14 mouse cellular contexts compared by ENCODE assay signal in the genomic region with DNA sequence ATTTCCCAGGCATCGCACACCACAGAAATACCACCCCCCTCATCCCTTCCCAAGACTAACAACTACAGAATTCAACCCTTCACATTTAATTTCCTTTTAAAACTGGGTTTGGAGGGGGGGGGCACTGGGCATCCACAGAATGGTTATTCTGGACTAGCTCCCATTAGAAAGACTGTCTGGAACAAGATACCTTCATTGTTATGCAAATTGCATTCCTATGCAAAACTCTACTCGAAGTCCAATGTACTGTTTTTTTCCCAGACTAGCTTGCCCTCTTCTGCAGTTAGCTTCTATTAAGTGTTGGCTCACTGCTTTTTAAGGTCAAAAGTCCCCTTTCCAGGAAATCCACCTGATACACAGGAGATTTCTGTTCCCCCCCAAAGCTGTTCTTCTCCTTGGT.
DNase-seq lines count a peak whose midpoint lies in the region; ATAC-seq and TF ChIP-seq lines count a peak whose summit lies in the region.
"Had no signal": no experiment of that assay in that cellular context is flagged by ENCODE, and none has a peak within 500 bp of the region (broad histone marks: within the 10 kb centered on the region; RNA-seq: fewer than 3 reads in every experiment).

No protein-coding gene starts in this region.

- intact Hi-C loops in gastrocnemius, adult 2 months (cut with DNase I): no loop called here

- H3K9ac ChIP-seq in midbrain, embryonic 12.5 days (replicated peaks): no peak overlapping the region
- no peak overlapping the region for H3K9ac ChIP-seq in midbrain, embryonic 16.5 days (ENCODE audit: low read depth, low read length)
- no peak overlapping the region for H3K9ac ChIP-seq in hindbrain, embryonic 14.5 days
- H3K9ac ChIP-seq: liver, embryonic 12.5 days had no signal

- H3K4me2 ChIP-seq in midbrain, embryonic 12.5 days (replicated peaks): no peak overlapping the region
- H3K4me2 ChIP-seq in midbrain, embryonic 16.5 days (ENCODE audit: low read length): no peak overlapping the region
- H3K4me2 ChIP-seq in hindbrain, embryonic 14.5 days (replicated peaks): no peak overlapping the region
- H3K4me2 ChIP-seq: liver, embryonic 12.5 days had no signal

- peak; percentile 13 for DNase-seq in embryo, embryonic 10 days (ENCODE audit: low spot score)
- no peak for DNase-seq in embryo, embryonic 9.5 days (ENCODE audit: extremely low spot score)
- DNase-seq in hindbrain, embryonic 14.5 days (ENCODE audit: low spot score): no peak
- no peak for DNase-seq in spleen, postnatal 14 days (ENCODE audit: low spot score in 2 of 2)
- no peak for DNase-seq in gastrocnemius, adult 2 months
- DNase-seq: cerebellum, adult 2 months; heart, postnatal 10 days; layer of hippocampus, adult 9-11 months; lung, postnatal 14 days had no signal

- no peaks in the 10 kb centered on the region for H3K9me3 ChIP-seq in midbrain, embryonic 12.5 days
- H3K9me3 ChIP-seq in midbrain, embryonic 16.5 days (replicated peaks; ENCODE audit: control insufficient read depth, low read length, poor library complexity, severe bottlenecking): no peaks in the 10 kb centered on the region
- H3K9me3 ChIP-seq in hindbrain, embryonic 14.5 days (ENCODE audit: control insufficient read depth, low read length): no peaks in the 10 kb centered on the region

- no peaks in the 10 kb centered on the region for H3K27me3 ChIP-seq in midbrain, embryonic 12.5 days
- no peaks in the 10 kb centered on the region for H3K27me3 ChIP-seq in midbrain, embryonic 16.5 days (ENCODE audit: control insufficient read depth, insufficient read depth, low read depth, low read length)
- H3K27me3 ChIP-seq in hindbrain, embryonic 14.5 days (ENCODE audit: control insufficient read depth, insufficient read depth, low read length): no peaks in the 10 kb centered on the region
- H3K27me3 ChIP-seq: liver, embryonic 12.5 days had no signal

- peak; percentile 54 for ATAC-seq in midbrain, embryonic 12.5 days (ENCODE audit: low FRiP score, low read depth)
- no peak for ATAC-seq in midbrain, embryonic 16.5 days
- ATAC-seq in hindbrain, embryonic 14.5 days (ENCODE audit: low FRiP score): no peak
- no peak for ATAC-seq in activated CD4-positive, CD25-positive, alpha-beta regulatory T cell, adult 4 months
- ATAC-seq: liver, embryonic 12.5 days had no signal

- no peak overlapping the region for H3K4me3 ChIP-seq in midbrain, embryonic 12.5 days
- no peak overlapping the region for H3K4me3 ChIP-seq in midbrain, embryonic 16.5 days (ENCODE audit: low read depth, low read length)
- H3K4me3 ChIP-seq in hindbrain, embryonic 14.5 days (replicated peaks; ENCODE audit: low read length): no peak overlapping the region
- H3K4me3 ChIP-seq in gastrocnemius, adult 2 months: no peak overlapping the region
- H3K4me3 ChIP-seq: liver, embryonic 12.5 days had no signal

- H3K4me1 ChIP-seq in midbrain, embryonic 12.5 days: peaks cover 11% of the 10 kb centered on the region
- H3K4me1 ChIP-seq in midbrain, embryonic 16.5 days (ENCODE audit: control insufficient read depth, insufficient read depth, low read length): peaks cover 4% of the 10 kb centered on the region; the same call in 1 of the 2 replicates
- peaks cover 11% of the 10 kb centered on the region; the same call in 1 of the 2 replicates for H3K4me1 ChIP-seq in hindbrain, embryonic 14.5 days (replicated peaks; ENCODE audit: control insufficient read depth, insufficient read depth, low read length)
- H3K4me1 ChIP-seq: liver, embryonic 12.5 days had no signal

- peak overlapping the region; percentile 39; the same call in 1 of the 2 replicates for H3K27ac ChIP-seq in midbrain, embryonic 12.5 days (replicated peaks)
- no peak overlapping the region for H3K27ac ChIP-seq in midbrain, embryonic 16.5 days (ENCODE audit: low read length)
- 0 out of 2 replicates have a peak overlapping the region, but pooled peaks have one; percentile 20 for H3K27ac ChIP-seq in hindbrain, embryonic 14.5 days
- H3K27ac ChIP-seq in gastrocnemius, adult 2 months: no peak overlapping the region
- H3K27ac ChIP-seq: liver, embryonic 12.5 days had no signal

- no peaks in the 10 kb centered on the region for H3K36me3 ChIP-seq in midbrain, embryonic 12.5 days
- no peaks in the 10 kb centered on the region for H3K36me3 ChIP-seq in midbrain, embryonic 16.5 days (ENCODE audit: control insufficient read depth, insufficient read depth, low read length)
- H3K36me3 ChIP-seq in hindbrain, embryonic 14.5 days (replicated peaks; ENCODE audit: control insufficient read depth, insufficient read depth): no peaks in the 10 kb centered on the region
- H3K36me3 ChIP-seq: G1E; liver, embryonic 12.5 days had no signal

- 8% methylated on average over 2 of the region's 2 CpGs for WGBS in midbrain, embryonic 12.5 days
- WGBS in midbrain, embryonic 16.5 days: 17% methylated on average over 2 of the region's 2 CpGs
- WGBS in hindbrain, embryonic 14.5 days: 11% methylated on average over 2 of the region's 2 CpGs

- no peak for TF ChIP-seq CTCF in gastrocnemius, adult 2 months (IDR thresholded peaks at IDR 0.05)

Comparison
In these comparisons a context has a peak if more than half of its experiments do, and no peak if none do; other contexts are left out.
1. H3K27ac ChIP-seq: peak in midbrain, embryonic 12.5 days (single experiment) and hindbrain, embryonic 14.5 days (single experiment); none in midbrain, embryonic 16.5 days (single experiment) and gastrocnemius, adult 2 months (single experiment).